Mouse (Mus musculus): ENCODE measurements around the gene Vgf. TPM values are rescaled to one million over a fixed set of nuclear protein-coding genes. Genes with fewer than 3 reads are reported as not detected.

Gene Vgf
- total and polyA plus RNA-seq, 3 experiments = 0.38 TPM; not detected in 2

GRCm38 (mm10) chr5:137077187-137077586 is 51.0 kb downstream of the Vgf start:
- Histone ChIP-seq H3K9me3 (replicated peaks; ENCODE audit: low read length) (peaks cover 4% of the 10 kb centered on the region), H3K4me1 (ENCODE audit: control insufficient read depth in 1 of 2, insufficient read depth in 2 of 2) (peaks cover 11 to 31% of the 10 kb centered on the region in 2 experiments), H3K4me3 (replicated peaks in 1 of 3; ENCODE audit: low read depth in 2 of 3, low read length in 2 of 3, poor library complexity in 1 of 3) (no peak overlapping the region), H3K27ac (ENCODE audit: insufficient read depth, low read depth) (no peak overlapping the region), H3K79me2 (replicated peaks; ENCODE audit: control insufficient read depth, extremely low read depth, insufficient read depth, poor library complexity, severe bottlenecking) (no peaks in the 10 kb centered on the region), H3K4me2 (ENCODE audit: insufficient read depth, low read depth, poor library complexity, severe bottlenecking) (no peak overlapping the region), H3K9ac (ENCODE audit: insufficient read depth, low read depth) (no peak overlapping the region), H3K27me3 (replicated peaks) (peaks cover 13% of the 10 kb centered on the region), H3K36me3 (replicated peaks in 1 of 2; ENCODE audit: control insufficient read depth in 1 of 2, insufficient read depth in 1 of 2, low read length in 1 of 2) (no peaks in the 10 kb centered on the region)
- in situ Hi-C loops (cut with MboI; ENCODE audit: low pct_ligation_motif_present, low pct_unique_long_range_greater_than_20kb, low sequenced_read_pairs) (no loop called here), dilution Hi-C loops (cut with MboI; ENCODE audit: extremely low pct_ligation_motif_present, extremely low pct_unique_long_range_greater_than_20kb, low sequenced_read_pairs) (no loop called here)
- TF ChIP-seq NRF1 (IDR thresholded peaks at IDR 0.05; ENCODE audit: low read depth, low read length) (no peak), MYC (IDR thresholded peaks at IDR 0.05; ENCODE audit: low read depth, low read length) (no peak), CTCF (conservative IDR thresholded peaks at IDR 0.05 in 1 of 2, IDR thresholded peaks at IDR 0.05 in 1 of 2; ENCODE audit: low read depth in 2 of 2, low read length in 2 of 2) (no peak), SMC3 (IDR thresholded peaks at IDR 0.05; ENCODE audit: low read depth, low read length) (no peak), PAX5 (IDR thresholded peaks at IDR 0.05; ENCODE audit: low read length) (no peak), ZC3H11A (IDR thresholded peaks at IDR 0.05; ENCODE audit: low read depth, low read length) (no peak), RAD21 (IDR thresholded peaks at IDR 0.05; ENCODE audit: low read depth, low read length) (no peak), EP300 (IDR thresholded peaks at IDR 0.05; ENCODE audit: low read length) (no peak), MAFK (IDR thresholded peaks at IDR 0.05; ENCODE audit: insufficient replicate concordance, low read length) (no peak), BHLHE40 (IDR thresholded peaks at IDR 0.05; ENCODE audit: low read depth, low read length) (no peak), RCOR1 (conservative IDR thresholded peaks at IDR 0.05; ENCODE audit: low read depth, low read length) (no peak), ETS1 (conservative IDR thresholded peaks at IDR 0.05; ENCODE audit: low read depth, low read length) (no peak), ZNF384 (IDR thresholded peaks at IDR 0.05; ENCODE audit: low read depth, low read length) (no peak), E2F4 (IDR thresholded peaks at IDR 0.05; ENCODE audit: insufficient replicate concordance, low read depth, low read length) (no peak), GABPA (IDR thresholded peaks at IDR 0.05; ENCODE audit: insufficient replicate concordance, low read depth, low read length) (no peak), TCF12 (IDR thresholded peaks at IDR 0.05; ENCODE audit: low read depth, low read length) (no peak), USF1 (IDR thresholded peaks at IDR 0.05; ENCODE audit: low read depth, low read length) (no peak), MAZ (IDR thresholded peaks at IDR 0.05; ENCODE audit: low read depth, low read length) (no peak), MAX (IDR thresholded peaks at IDR 0.05; ENCODE audit: low read length) (no peak), NELFE (IDR thresholded peaks at IDR 0.05; ENCODE audit: low read depth, low read length) (no peak)
- no peak for DNase-seq (ENCODE audit: extremely low read depth)

DNA sequence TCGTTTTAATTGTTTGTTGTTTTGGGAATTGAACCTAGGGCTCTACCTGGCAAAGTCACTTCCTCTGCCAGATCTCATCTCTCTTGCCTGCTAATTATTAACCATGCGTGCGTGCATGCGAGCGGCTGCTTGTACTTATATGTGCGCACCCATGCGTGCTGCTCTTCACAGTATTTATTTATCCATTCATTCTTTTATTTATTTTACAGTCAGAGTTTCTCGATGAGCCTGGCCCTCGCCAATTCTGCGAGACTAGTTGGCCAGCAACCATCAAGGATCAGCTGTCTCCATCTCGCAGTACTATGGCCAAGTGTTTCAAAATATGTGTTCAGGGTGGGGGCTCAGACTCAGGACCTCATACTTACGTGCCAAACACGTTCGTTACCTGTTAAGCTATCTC is 51.8 kb downstream of the Vgf start:
- in situ Hi-C loops (cut with MboI; ENCODE audit: low pct_ligation_motif_present, low pct_unique_long_range_greater_than_20kb, low sequenced_read_pairs) = no loop called here
- Histone ChIP-seq H3K4me1 (ENCODE audit: control insufficient read depth in 1 of 2, insufficient read depth in 2 of 2) (peaks cover 6 to 25% of the 10 kb centered on the region in 2 experiments), H3K4me3 (replicated peaks in 1 of 3; ENCODE audit: low read depth in 2 of 3, low read length in 2 of 3, poor library complexity in 1 of 3) (no peak overlapping the region), H3K9me3 (replicated peaks; ENCODE audit: low read length) (peaks cover 4% of the 10 kb centered on the region), H3K27ac (ENCODE audit: insufficient read depth, low read depth) (no peak overlapping the region), H3K27me3 (replicated peaks) (peaks cover 18% of the 10 kb centered on the region), H3K9ac (ENCODE audit: insufficient read depth, low read depth) (no peak overlapping the region), H3K79me2 (replicated peaks; ENCODE audit: control insufficient read depth, extremely low read depth, insufficient read depth, poor library complexity, severe bottlenecking) (no peaks in the 10 kb centered on the region), H3K4me2 (ENCODE audit: insufficient read depth, low read depth, poor library complexity, severe bottlenecking) (no peak overlapping the region), H3K36me3 (replicated peaks in 1 of 2; ENCODE audit: control insufficient read depth in 1 of 2, insufficient read depth in 1 of 2, low read length in 1 of 2) (no peaks in the 10 kb centered on the region)
- no peak for TF ChIP-seq ELF1 (IDR thresholded peaks at IDR 0.05; ENCODE audit: low read depth, low read length)
- TF ChIP-seq POLR2AphosphoS2 (IDR thresholded peaks at IDR 0.05; ENCODE audit: low read depth, low read length) = no peak
- no peak for TF ChIP-seq HCFC1 (IDR thresholded peaks at IDR 0.05; ENCODE audit: low read depth, low read length)
- no peak for TF ChIP-seq RAD21 (IDR thresholded peaks at IDR 0.05; ENCODE audit: low read depth, low read length)
- no peak for TF ChIP-seq KAT2A (IDR thresholded peaks at IDR 0.05; ENCODE audit: insufficient replicate concordance, low read length)
- TF ChIP-seq EP300 (IDR thresholded peaks at IDR 0.05; ENCODE audit: low read length) = no peak
- TF ChIP-seq UBTF (IDR thresholded peaks at IDR 0.05; ENCODE audit: low read depth, low read length) = no peak
- TF ChIP-seq CHD2 (IDR thresholded peaks at IDR 0.05; ENCODE audit: low read length) = no peak
- TF ChIP-seq GABPA (IDR thresholded peaks at IDR 0.05; ENCODE audit: insufficient replicate concordance, low read depth, low read length) = no peak
- TF ChIP-seq NELFE (IDR thresholded peaks at IDR 0.05; ENCODE audit: low read depth, low read length) = no peak
- no peak for TF ChIP-seq TCF12 (IDR thresholded peaks at IDR 0.05; ENCODE audit: low read depth, low read length)
- TF ChIP-seq SIN3A (IDR thresholded peaks at IDR 0.05; ENCODE audit: low read length) = no peak
- no peak for TF ChIP-seq TBP (conservative IDR thresholded peaks at IDR 0.05; ENCODE audit: low read depth, low read length)
- no peak for TF ChIP-seq ZMIZ1 (IDR thresholded peaks at IDR 0.05; ENCODE audit: low read depth, low read length)
- TF ChIP-seq IRF4 (IDR thresholded peaks at IDR 0.05; ENCODE audit: low read depth, low read length) = no peak
- TF ChIP-seq SMC3 (IDR thresholded peaks at IDR 0.05; ENCODE audit: low read depth, low read length) = no peak
- no peak for TF ChIP-seq USF1 (IDR thresholded peaks at IDR 0.05; ENCODE audit: low read depth, low read length)
- TF ChIP-seq RCOR1 (conservative IDR thresholded peaks at IDR 0.05; ENCODE audit: low read depth, low read length) = no peak
- no peak for TF ChIP-seq MYC (IDR thresholded peaks at IDR 0.05; ENCODE audit: low read depth, low read length)
- dilution Hi-C loops (cut with MboI; ENCODE audit: extremely low pct_ligation_motif_present, extremely low pct_unique_long_range_greater_than_20kb, low sequenced_read_pairs) = no loop called here
- no peak for DNase-seq (ENCODE audit: extremely low read depth)

All from CH12.LX (cell line).